Mouse (Mus musculus) erythroblast, embryonic 14.5 days (primary cell): ENCODE data around the gene Chd1.

Experiments used
- GATA1 ChIP-seq: IDR thresholded peaks from 2 replicates; pipeline ENCODE4 v1.6.1; 2012; ENCODE audit warnings: low read length, inconsistent platforms, mixed read lengths
- TAL1 ChIP-seq: IDR thresholded peaks from 3 replicates; pipeline ENCODE4 v1.6.1; 2012; ENCODE audit warnings: low read length, inconsistent platforms, mixed read lengths

DNA sequence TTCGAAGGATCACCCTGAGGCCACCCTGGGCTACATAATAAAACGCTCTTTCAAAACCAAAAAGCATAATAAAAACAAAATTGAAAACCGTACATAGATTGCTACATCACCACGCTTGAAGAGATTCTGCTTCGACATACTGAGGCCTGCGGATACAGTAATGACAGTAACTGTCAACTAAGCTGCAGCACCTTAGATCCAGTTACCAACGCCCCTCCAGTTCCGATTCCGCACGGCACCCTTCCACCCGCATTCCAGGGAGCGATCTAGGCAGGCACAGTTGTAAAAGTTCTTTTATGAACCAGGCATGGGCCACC is 651 bp upstream of the Chd1 start:
- no peak for TF ChIP-seq GATA1
- TF ChIP-seq TAL1: no peak
